Mouse (Mus musculus): ENCODE results near the gene Kcnv2.

Gene Kcnv2

DNA sequence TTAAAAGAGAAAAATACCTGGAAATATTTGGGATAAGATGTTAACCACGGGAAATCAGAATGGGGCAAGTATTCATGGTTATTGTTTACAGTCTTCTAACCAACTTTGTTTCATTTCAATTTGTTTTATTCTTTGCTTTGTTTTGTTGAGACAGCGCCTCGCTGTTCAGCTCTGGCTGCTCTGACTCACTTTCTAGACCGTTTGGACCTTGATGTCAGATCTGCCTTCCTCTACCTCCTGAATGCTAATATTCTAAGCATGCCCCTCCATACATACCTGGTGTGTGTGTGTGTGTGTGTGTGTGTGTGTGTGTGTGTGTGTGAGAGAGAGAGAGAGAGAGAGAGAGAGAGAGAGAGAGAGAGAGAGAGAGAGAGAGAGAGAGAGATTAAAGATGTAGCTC, 41.5 kb downstream of the Kcnv2 start:
- DNase-seq (ENCODE audit: inconsistent age in 2 of 2, low spot score in 1 of 2), result peak; percentile 27 to 74

DNA sequence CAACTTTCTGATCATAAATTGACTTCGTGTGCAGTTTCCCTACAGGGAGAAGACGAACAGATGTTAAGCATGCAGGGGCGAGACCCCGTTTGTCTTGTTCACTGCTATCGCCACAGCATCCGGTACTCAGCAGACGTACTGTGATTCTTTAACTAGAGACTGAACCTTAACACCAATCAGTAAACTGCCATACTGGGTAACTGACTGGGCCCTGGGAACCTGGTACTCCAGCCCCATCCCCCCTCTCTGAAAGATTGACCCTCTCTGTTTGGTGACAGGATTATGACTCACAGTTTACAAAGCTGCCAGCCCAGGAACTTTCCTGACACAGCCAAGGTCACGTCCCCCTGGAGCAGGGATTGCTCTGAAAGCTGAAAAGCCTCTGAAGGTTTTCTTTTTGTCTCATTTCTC, 42.1 kb downstream of the Kcnv2 start:
- peak; percentile 92 to 96 for DNase-seq (ENCODE audit: inconsistent age in 2 of 2, low spot score in 1 of 2)

DNA sequence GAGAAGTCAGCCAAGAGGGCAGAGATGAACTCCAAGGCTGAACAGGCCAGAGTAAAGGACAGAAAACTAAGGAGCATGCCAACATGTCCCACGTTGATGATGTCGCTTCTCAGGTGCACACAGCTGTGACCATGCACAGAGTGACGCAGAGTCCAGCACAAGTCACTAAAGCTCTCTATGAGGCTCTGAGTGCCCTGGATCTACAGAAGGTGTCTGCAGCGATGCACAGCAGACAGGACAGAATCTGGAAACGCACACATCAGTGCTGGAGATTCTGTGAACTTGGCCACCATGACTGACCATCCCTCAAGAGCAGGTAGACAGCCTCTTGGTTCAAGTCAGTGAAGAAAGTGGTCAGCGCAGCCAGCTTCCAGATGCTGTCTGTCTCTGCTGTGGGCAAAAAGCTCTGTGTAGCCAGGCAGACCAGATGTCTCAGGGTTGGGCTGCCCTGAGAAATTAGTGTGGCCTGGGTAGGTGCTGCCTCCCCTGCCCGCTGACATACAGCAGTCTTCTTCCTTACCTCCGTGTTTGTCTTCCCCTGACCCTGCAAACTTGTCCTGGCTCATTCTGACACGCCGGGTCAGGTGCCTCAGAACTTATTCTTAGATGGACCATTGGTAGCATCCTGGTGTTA, 43.8 kb downstream of the Kcnv2 start:
- no peak for DNase-seq (ENCODE audit: inconsistent age in 2 of 2, low spot score in 1 of 2)

DNA sequence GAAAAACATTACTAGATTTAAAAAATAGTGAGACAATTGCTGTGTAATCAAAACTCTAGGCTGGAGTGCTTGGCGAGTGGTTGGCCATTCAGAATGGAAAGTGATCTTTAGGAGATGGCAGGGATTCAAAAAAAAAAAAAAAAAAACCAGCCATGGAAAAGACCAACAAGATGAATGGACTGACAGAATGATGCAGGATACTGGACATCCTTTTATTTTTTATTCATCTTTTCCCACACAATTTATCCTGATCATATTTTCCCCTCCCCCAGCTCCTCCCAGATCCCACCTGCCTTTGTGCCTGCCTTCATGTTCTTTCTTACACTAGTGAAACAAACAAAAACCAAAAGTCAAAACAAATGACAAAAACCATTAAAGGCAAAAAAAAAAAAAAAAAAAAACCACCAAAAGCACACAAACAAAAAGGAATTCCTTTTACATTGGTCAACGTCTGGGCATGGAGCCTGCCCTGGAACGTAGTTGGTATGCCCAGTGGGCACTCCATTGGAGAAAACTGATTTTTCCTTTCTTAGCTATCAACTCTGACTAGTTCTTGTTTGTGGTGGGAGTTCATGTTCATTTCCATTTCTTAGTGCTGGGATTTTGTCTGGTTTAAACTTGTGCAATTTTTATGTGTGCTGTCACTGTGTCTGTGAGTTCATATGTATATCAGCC, 47.2 kb downstream of the Kcnv2 start:
- DNase-seq (ENCODE audit: inconsistent age in 2 of 2, low spot score in 1 of 2), result no peak

DNA sequence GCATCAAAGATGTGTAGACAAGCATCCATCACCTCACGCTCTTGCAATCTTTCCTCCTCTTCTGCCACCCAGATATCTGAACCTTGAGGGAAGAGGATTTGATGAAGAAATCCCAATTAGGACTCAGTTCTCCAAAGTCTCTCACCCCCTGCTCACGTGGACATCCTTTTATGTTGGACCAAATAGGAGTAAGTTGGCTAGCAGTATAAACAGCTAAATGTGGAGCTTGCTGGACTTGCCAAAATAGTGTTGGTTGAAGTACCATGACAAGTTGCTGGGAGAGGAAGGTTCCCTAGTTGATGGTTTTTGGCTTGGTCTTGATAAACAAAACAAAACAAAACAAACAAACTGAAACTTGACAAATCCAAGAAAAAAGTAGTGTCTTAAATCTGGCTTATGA, 47.8 kb downstream of the Kcnv2 start:
- no peak for DNase-seq (ENCODE audit: inconsistent age in 2 of 2, low spot score in 1 of 2)

DNA sequence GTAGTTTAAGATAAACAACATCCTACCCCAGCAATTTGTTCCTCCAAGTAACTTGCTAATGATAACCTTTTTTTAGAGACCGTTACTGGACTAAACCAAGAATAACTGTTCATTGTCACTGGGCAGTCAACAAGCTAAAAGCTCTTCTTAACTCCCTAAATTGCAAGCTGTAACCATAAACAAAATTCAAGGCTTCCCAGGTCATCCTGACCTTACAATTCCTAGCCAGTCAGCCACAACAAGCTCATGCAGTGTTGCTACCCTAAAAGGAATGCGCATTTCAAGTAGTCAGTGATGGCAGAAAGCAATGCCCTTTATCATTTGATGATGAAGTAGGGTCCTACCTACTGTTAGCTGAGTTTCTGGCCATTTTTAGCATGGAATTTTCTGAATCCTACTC, 48.4 kb downstream of the Kcnv2 start:
- peak in 1 of 2 experiments; percentile 38 for DNase-seq (ENCODE audit: inconsistent age in 2 of 2, low spot score in 1 of 2)

DNA sequence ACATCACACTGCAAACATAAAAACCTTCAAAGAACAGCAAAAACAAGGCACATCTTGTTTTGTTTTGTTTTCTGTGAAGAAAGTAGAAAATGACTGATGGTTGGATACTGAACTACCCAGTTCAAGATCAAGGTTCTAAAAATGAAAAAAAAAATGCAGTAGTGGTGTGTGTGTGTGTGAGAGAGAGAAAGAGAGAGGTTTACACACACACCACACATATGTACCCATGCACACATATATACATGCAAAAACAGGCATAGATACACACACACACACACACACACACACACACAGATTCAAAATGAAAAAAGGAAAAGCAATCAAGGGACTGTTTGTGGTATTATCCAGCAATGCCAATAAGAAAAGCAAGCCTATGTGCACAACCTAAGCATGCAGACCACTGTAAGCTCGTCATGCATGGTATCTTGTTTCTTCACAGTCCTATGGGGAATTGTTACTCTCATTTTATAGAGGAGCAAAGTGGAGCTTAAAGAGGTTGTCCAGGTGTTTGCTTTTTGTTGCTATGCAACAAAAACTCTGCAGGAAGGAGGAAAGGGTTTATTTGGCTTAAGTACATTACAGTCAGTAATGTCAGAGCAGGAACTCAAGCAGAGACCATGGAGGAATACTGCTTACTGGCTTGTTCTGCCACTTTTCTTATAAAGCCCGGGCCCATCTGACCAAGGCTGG, 57.5 kb downstream of the Kcnv2 start:
- DNase-seq (ENCODE audit: inconsistent age in 2 of 2, low spot score in 1 of 2), result no peak

DNA sequence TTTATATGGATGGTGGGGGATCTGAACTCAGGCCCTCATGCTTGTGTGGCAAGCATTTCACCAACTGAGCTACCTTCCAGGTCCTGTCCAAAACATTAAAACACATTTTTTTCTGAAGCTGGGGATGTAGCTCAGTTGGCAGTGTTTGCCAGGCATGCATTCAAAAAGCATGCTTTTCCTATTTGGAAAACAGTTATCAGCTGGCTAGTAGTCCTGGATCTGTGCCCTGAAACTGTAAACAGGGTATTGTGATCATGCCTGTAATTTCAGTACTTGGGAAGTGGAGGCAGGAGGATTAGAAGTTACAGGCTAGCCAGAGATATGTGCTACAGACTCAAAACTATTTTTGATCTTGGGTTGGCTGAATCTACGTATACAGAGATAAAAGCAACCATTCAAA, 59.7 kb downstream of the Kcnv2 start:
- no peak for DNase-seq (ENCODE audit: inconsistent age in 2 of 2, low spot score in 1 of 2)

DNA sequence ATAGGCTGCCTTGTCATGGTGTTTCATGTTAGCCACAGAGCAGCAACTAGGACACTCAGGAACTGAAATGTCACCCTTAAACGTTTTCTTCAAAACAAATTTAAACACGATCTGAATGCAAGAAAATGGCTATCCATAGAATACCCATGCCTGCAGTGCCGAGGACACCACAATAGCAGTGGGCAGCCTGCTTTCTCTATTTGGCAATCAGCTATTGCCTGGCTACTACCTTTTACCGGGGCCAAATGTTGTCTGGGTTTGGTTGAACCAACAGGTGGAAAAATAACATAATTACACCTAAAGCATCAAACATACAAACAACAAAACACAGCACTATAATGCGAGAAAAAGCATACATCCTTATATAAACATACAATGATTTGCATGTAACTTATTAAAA, 60.9 kb downstream of the Kcnv2 start:
- DNase-seq (ENCODE audit: inconsistent age in 2 of 2, low spot score in 1 of 2), result no peak

DNA sequence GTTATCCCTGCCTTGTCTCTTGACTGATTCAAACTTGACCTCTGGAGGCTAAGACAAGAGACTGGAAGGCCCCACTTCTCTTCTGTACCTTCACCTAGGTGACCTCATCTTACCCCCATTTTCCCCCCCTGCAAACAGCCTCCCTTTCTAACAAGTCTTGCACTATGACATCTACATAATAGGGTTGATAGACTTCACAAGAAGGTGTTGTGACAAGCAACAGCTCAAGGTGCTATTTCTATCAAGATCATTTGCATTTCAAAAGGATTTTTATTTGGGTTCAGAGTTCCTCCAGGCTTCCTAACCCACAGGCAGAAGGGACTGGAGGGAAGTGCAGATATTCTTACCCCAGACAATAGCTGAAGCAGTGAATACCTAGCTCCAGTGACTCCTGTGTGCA, 62.9 kb downstream of the Kcnv2 start:
- DNase-seq (ENCODE audit: inconsistent age in 2 of 2, low spot score in 1 of 2), result no peak

All from adrenal gland, adult (tissue).